Mouse (Mus musculus) intestine, embryonic 14.5 days (tissue): Measurements from ENCODE around the gene Slc28a1. TPM values are rescaled to one million over a fixed set of nuclear protein-coding genes. Genes with fewer than 3 reads are reported as not detected.
"Not testable (repeated sequence)": the region's sequence is repeated elsewhere in the genome, so short reads cannot be mapped to it uniquely, and the experiment has no call there.

ENCODE experiments used
- ATAC-seq: fragments of 200-750 bp; cut with Nextera tagmentation; replicated peaks from 2 replicates; pipeline ENCODE4 v1.8.0; 2017; ENCODE audit warnings: low read depth, moderate number of reproducible peaks, moderate TSS enrichment, moderate library complexity; ENCODE audit not compliant: low FRiP score, low TSS enrichment
- DNase-seq: peaks from one replicate; pipeline ENCODE4 v3.0.0-alpha.2; 2018; ENCODE audit warnings: low spot score
- H3K27ac ChIP-seq: fragments of 300-500 bp; sonication (generic); 2 replicates; pipeline ENCODE4 v1.5.1; 2014; ENCODE audit warnings: low read depth, mild to moderate bottlenecking, control low read depth
- H3K27me3 ChIP-seq: fragments of 300-500 bp; sonication (generic); replicated peaks from 2 replicates; pipeline ENCODE4 v1.6.1; 2014; ENCODE audit warnings: low read length, control low read depth; ENCODE audit not compliant: control insufficient read depth, insufficient read depth
- H3K36me3 ChIP-seq: fragments of 300-500 bp; sonication (generic); 2 replicates; pipeline ENCODE4 v1.6.1; 2014; ENCODE audit warnings: low read length, control low read depth; ENCODE audit not compliant: control insufficient read depth, insufficient read depth
- H3K4me1 ChIP-seq: fragments of 300-500 bp; sonication (generic); replicated peaks from 2 replicates; pipeline ENCODE4 v1.6.1; 2014; ENCODE audit warnings: low read length, control low read depth, mixed read lengths; ENCODE audit not compliant: control insufficient read depth, insufficient read depth
- H3K4me2 ChIP-seq: fragments of 300-500 bp; sonication (generic); 2 replicates; pipeline ENCODE4 v1.6.1; 2014; ENCODE audit warnings: low read length
- H3K4me3 ChIP-seq: fragments of 300-500 bp; sonication (generic); 2 replicates; pipeline ENCODE4 v1.5.1; 2014; ENCODE audit warnings: low read depth, low read length, control low read depth, mixed read lengths
- H3K9ac ChIP-seq: fragments of 300-500 bp; sonication (generic); 2 replicates; pipeline ENCODE4 v1.6.1; 2014; ENCODE audit warnings: mild to moderate bottlenecking, low read length
- H3K9me3 ChIP-seq: fragments of 300-500 bp; sonication (generic); 2 replicates; pipeline ENCODE4 v1.6.1; 2016; ENCODE audit warnings: low read length, control low read depth; ENCODE audit not compliant: control insufficient read depth
- WGBS: fragments of 180-500 bp; shearing (Covaris S2); extraction: QIAGEN DNeasy Blood & Tissue Kit; methylation state at CpG from one replicate; pipeline ENCODE4 v1.1.7; 2014; 5-methylcytosine and 5-hydroxymethylcytosine counted together
- polyA plus RNA-seq: library from polyadenylated mRNA; unstranded; fragments of >200 nt; fragmentation: Nextera tagmentation; extraction: Ambion mirVana; gene quantifications from 2 replicates; pipeline ENCODE4 v1.2.1, GENCODE M21; 2014

Slc28a1 gene
- polyA plus RNA-seq, 1 experiment from 2014 or later: 1.1 TPM

GRCm38 (mm10) chr7:81183181-81183580 is 68.6 kb downstream of the Slc28a1 start:
- Histone ChIP-seq H3K27ac (no peak overlapping the region), H3K4me2 (no peak overlapping the region), H3K9ac (no peak overlapping the region), H3K4me1 (no peaks in the 10 kb centered on the region), H3K36me3 (no peaks in the 10 kb centered on the region), H3K27me3 (no peaks in the 10 kb centered on the region), H3K4me3 (no peak overlapping the region), H3K9me3 (no peaks in the 10 kb centered on the region)
- no peak for DNase-seq
- no peak for ATAC-seq

DNA sequence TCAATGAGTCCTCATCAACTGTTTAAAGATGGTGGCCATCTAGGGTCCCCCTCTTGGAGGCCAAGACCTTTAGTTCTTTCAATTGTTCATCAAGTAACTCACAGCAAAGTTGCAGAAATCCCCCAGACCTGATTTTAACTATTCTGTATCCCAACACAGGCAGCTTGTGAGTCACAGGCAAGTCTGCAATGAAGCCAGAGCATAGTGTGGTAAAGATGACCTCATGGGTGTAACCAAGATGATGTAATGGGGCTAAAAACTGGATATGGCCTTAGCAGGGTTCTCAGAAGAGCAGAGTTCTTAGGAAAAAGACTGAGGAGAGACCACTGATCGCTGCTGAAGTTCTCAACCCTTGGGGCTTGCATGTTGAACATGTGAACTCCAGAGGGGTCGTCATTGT is 69.5 kb downstream of the Slc28a1 start:
- Histone ChIP-seq H3K4me1 (no peaks in the 10 kb centered on the region), H3K9me3 (no peaks in the 10 kb centered on the region), H3K4me2 (no peak overlapping the region), H3K27ac (no peak overlapping the region), H3K9ac (no peak overlapping the region), H3K36me3 (no peaks in the 10 kb centered on the region), H3K27me3 (no peaks in the 10 kb centered on the region), H3K4me3 (no peak overlapping the region)
- 97% methylated on average over 2 of the region's 2 CpGs for WGBS
- ATAC-seq (no peak), DNase-seq (no peak)

- Histone ChIP-seq H3K9me3 (no peaks in the 10 kb centered on the region), H3K36me3 (no peaks in the 10 kb centered on the region), H3K27ac (no peak overlapping the region), H3K4me3 (no peak overlapping the region), H3K27me3 (no peaks in the 10 kb centered on the region), H3K4me2 (no peak overlapping the region), H3K4me1 (no peaks in the 10 kb centered on the region), H3K9ac (no peak overlapping the region)
- WGBS: 90% methylated on average over 1 of the region's 1 CpGs
- DNase-seq: no peak
- ATAC-seq: no peak
Observed at GRCm38 (mm10) chr7:81184651-81185050, 70.1 kb downstream of the Slc28a1 start.

GRCm38 (mm10) chr7:81186036-81186435 is 71.4 kb downstream of the Slc28a1 start:
- not testable (repeated sequence) for H3K9me3 ChIP-seq, DNase-seq, H3K4me1 ChIP-seq, H3K4me2 ChIP-seq, H3K9ac ChIP-seq, H3K27ac ChIP-seq, H3K36me3 ChIP-seq, H3K4me3 ChIP-seq, ATAC-seq, H3K27me3 ChIP-seq

GRCm38 (mm10) chr7:81189180-81189579 is 74.6 kb downstream of the Slc28a1 start:
- Histone ChIP-seq H3K36me3 (no peaks in the 10 kb centered on the region), H3K9me3 (no peaks in the 10 kb centered on the region), H3K4me1 (no peaks in the 10 kb centered on the region), H3K27me3 (no peaks in the 10 kb centered on the region), H3K27ac (no peak overlapping the region), H3K9ac (no peak overlapping the region), H3K4me2 (no peak overlapping the region), H3K4me3 (no peak overlapping the region)
- 65% methylated on average over 9 of the region's 9 CpGs for WGBS
- no peak for DNase-seq
- ATAC-seq: no peak

GRCm38 (mm10) chr7:81195509-81195908 is 80.9 kb downstream of the Slc28a1 start:
- H3K27ac ChIP-seq: no peak overlapping the region
- no peaks in the 10 kb centered on the region for H3K9me3 ChIP-seq
- DNase-seq (no peak), ATAC-seq (no peak)
- no peaks in the 10 kb centered on the region for H3K27me3 ChIP-seq
- H3K9ac ChIP-seq: no peak overlapping the region
- WGBS: 58% methylated on average over 4 of the region's 4 CpGs
- no peak overlapping the region for H3K4me2 ChIP-seq
- no peaks in the 10 kb centered on the region for H3K36me3 ChIP-seq
- peaks cover 10% of the 10 kb centered on the region; the same call in 1 of the 2 replicates for H3K4me1 ChIP-seq
- no peak overlapping the region for H3K4me3 ChIP-seq

- Histone ChIP-seq H3K4me3 (no peak overlapping the region), H3K9me3 (no peaks in the 10 kb centered on the region), H3K4me1 (peaks cover 10% of the 10 kb centered on the region; the same call in 1 of the 2 replicates), H3K4me2 (no peak overlapping the region), H3K27ac (no peak overlapping the region), H3K27me3 (no peaks in the 10 kb centered on the region), H3K9ac (no peak overlapping the region), H3K36me3 (no peaks in the 10 kb centered on the region)
- no peak for ATAC-seq
- 42% methylated on average over 3 of the region's 3 CpGs for WGBS
- DNase-seq: no peak
Observed at GRCm38 (mm10) chr7:81196796-81197195, 82.2 kb downstream of the Slc28a1 start.

- DNase-seq (no peak), ATAC-seq (no peak)
- H3K4me2 ChIP-seq: no peak overlapping the region
- WGBS: 25% methylated on average over 4 of the region's 4 CpGs
- H3K27me3 ChIP-seq: no peaks in the 10 kb centered on the region
- H3K4me3 ChIP-seq: no peak overlapping the region
- H3K9ac ChIP-seq: no peak overlapping the region
- no peaks in the 10 kb centered on the region for H3K36me3 ChIP-seq
- no peaks in the 10 kb centered on the region for H3K9me3 ChIP-seq
- no peak overlapping the region for H3K27ac ChIP-seq
- peaks cover 10% of the 10 kb centered on the region; the same call in 1 of the 2 replicates for H3K4me1 ChIP-seq
Observed at GRCm38 (mm10) chr7:81198538-81198937, 83.9 kb downstream of the Slc28a1 start.

GRCm38 (mm10) chr7:81199109-81199508 is 84.5 kb downstream of the Slc28a1 start:
- H3K36me3 ChIP-seq: no peaks in the 10 kb centered on the region
- WGBS: 59% methylated on average over 5 of the region's 5 CpGs
- no peaks in the 10 kb centered on the region for H3K27me3 ChIP-seq
- no peak overlapping the region for H3K4me3 ChIP-seq
- peaks cover 10% of the 10 kb centered on the region; the same call in 1 of the 2 replicates for H3K4me1 ChIP-seq
- DNase-seq (no peak), ATAC-seq (no peak)
- H3K4me2 ChIP-seq: no peak overlapping the region
- no peak overlapping the region for H3K9ac ChIP-seq
- H3K27ac ChIP-seq: no peak overlapping the region
- no peaks in the 10 kb centered on the region for H3K9me3 ChIP-seq
